Mouse (Mus musculus) olfactory bulb, adult 2 months (tissue): Measurements from ENCODE around the gene Det1. TPM values are rescaled to one million over a fixed set of nuclear protein-coding genes. Genes with fewer than 3 reads are reported as not detected.

Experiments
- H3K27ac ChIP-seq: fragments of 200-500 bp; 2 replicates; pipeline ENCODE4 v1.5.1; 2012; ENCODE audit warnings: low read depth, low read length; ENCODE audit not compliant: insufficient read depth
- H3K4me1 ChIP-seq: fragments of 200-500 bp; 2 replicates; pipeline ENCODE4 v1.6.1; 2012; ENCODE audit warnings: low read length; ENCODE audit not compliant: control insufficient read depth, insufficient read depth
- H3K4me3 ChIP-seq: fragments of 200-500 bp; 2 replicates; pipeline ENCODE4 v1.5.1; 2012; ENCODE audit warnings: mild to moderate bottlenecking, low read depth, low read length, moderate library complexity; ENCODE audit not compliant: insufficient read depth
- CTCF ChIP-seq: fragments of 200-500 bp; IDR thresholded peaks from 2 replicates; pipeline ENCODE4 v1.5.1; 2012; ENCODE audit warnings: low read depth, mild to moderate bottlenecking, low read length, moderate library complexity; ENCODE audit not compliant: insufficient read depth
- POLR2A ChIP-seq: fragments of 200-500 bp; IDR thresholded peaks from 2 replicates; pipeline ENCODE4 v1.6.1; 2012; ENCODE audit warnings: mild to moderate bottlenecking, low read depth, low read length, moderate library complexity; ENCODE audit not compliant: insufficient read depth
- WGBS: fragments of 180-500 bp; shearing (Covaris S2); methylation state at CpG from one replicate; pipeline ENCODE4 v1.1.7; 2018; 5-methylcytosine and 5-hydroxymethylcytosine counted together
- polyA plus RNA-seq: library from polyadenylated mRNA; stranded (reverse); fragments of >200 nt; gene quantifications from 2 replicates; pipeline ENCODE4 v1.2.4, GENCODE M21; 2012; ENCODE audit warnings: low replicate concordance; ENCODE audit not compliant: missing spikeins, insufficient read depth, insufficient read length

The Det1 gene
- polyA plus RNA-seq, 1 experiment = not detected

DNA sequence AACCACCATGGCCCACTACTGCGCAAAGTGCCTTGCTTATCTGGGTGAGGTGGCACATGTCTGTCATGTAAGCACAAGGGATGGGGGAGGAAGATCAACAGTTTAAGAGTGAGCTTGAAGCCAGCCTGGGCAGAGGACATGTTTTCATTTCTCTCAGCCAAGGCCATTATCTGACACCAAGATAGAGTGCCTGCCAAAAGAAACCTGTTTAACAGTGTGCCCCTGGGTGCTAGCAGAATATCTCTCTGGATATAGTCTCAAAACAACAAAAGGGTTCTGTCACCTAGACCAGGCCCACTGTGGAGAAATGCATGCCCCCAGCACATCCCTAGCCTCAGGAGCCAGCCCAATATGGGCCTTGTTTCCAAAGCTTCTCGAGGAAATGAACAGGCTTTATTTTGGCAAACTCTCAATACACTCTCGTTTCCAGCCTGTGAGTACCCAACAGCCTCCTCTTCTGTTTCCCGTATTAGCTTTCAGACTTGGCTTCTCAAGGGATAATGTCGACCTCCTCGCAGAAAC lies 52.4 kb downstream of the Det1 start:
- TF ChIP-seq POLR2A (no peak), CTCF (no peak)
- WGBS = 52% methylated on average over 6 of the region's 6 CpGs
- Histone ChIP-seq H3K27ac (no peak overlapping the region), H3K4me1 (no peaks in the 10 kb centered on the region; the same call in 1 of the 2 replicates), H3K4me3 (no peak overlapping the region)

GRCm38 (mm10) chr7:78793895-78794570 lies 53.0 kb downstream of the Det1 start:
- H3K27ac ChIP-seq = no peak overlapping the region
- H3K4me3 ChIP-seq = no peak overlapping the region
- no peaks in the 10 kb centered on the region; the same call in 1 of the 2 replicates for H3K4me1 ChIP-seq
- whole genome bisulfite sequencing = 91% methylated on average over 13 of the region's 13 CpGs
- TF ChIP-seq CTCF (no peak), POLR2A (no peak)

- no peak overlapping the region for H3K27ac ChIP-seq
- no peak overlapping the region for H3K4me3 ChIP-seq
- 78% methylated on average over 15 of the region's 15 CpGs for WGBS
- TF ChIP-seq POLR2A = no peak
- no peak for TF ChIP-seq CTCF
- no peaks in the 10 kb centered on the region for H3K4me1 ChIP-seq
These were observed 55.5 kb downstream of the Det1 start for GRCm38 (mm10) chr7:78791359-78792222.

GRCm38 (mm10) chr7:78787793-78788380 lies 59.2 kb downstream of the Det1 start:
- H3K4me3 ChIP-seq = no peak overlapping the region
- TF ChIP-seq POLR2A (no peak), CTCF (no peak)
- 0 out of 2 replicates have a peak, but pooled peaks cover 2% of the 10 kb centered on the region for H3K4me1 ChIP-seq
- H3K27ac ChIP-seq = no peak overlapping the region
- 90% methylated on average over 12 of the region's 12 CpGs for WGBS

GRCm38 (mm10) chr7:78785906-78786305 lies 61.2 kb downstream of the Det1 start:
- Histone ChIP-seq H3K4me1 (0 out of 2 replicates have a peak, but pooled peaks cover 2% of the 10 kb centered on the region), H3K4me3 (no peak overlapping the region), H3K27ac (no peak overlapping the region)
- 69% methylated on average over 5 of the region's 5 CpGs for WGBS
- TF ChIP-seq POLR2A = no peak
- no peak for TF ChIP-seq CTCF

DNA sequence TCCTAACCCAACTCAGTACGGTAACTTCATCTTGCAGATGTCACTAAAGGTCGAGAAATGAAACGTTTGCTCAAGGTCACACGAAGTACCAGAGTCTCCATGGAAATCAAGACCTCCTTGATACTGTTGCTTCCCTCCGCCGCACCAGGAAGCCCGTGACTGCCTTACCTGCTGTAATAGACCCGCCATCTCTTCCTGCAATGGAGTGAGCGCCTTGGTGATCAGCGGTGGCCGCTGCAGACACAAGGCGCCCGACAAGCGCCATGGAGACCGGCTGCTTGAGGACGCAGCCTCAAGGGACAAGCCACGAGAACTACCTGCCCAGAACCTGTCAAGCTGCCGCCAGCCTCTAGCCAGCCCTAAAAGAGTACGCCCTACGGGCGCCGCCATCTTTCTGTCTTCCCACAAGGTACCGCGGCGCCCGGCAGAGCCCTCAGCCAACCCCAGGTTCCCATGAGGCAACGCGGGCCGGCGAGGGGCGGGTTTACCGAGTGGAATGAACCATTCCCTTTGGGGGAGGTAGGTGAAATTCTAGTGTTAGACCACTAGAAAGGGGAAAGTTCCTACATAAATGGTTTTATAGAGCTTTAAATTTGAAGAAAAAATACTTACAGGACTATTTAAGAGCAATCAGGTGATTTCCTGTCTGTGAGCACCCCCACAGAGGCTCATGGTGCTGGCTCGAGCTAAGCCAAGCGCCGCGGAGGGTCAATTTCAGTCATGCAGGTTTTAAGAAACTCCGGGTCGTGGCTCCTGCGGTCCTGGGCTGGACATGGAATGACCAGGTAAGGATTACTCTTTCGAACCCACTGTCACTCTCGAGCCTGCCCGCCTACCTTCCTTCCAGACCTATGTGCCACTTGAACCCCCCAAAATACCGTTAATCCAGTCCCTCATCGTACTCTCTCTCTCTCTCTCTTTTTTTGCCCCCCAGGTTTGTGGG lies 64.2 kb downstream of the Det1 start, which contains the start of the genes Mrps11 and Mrpl46:
TSS of gene Mrps11 (plus strand) at position 481 of the 943 bp plus-strand sequence.
TSS of gene Mrpl46 (minus strand) at position 893 of the 943 bp plus-strand sequence.
- no peak within 1 kb of the TSS for H3K27ac ChIP-seq

GRCm38 (mm10) chr7:78778741-78779140 lies 68.3 kb downstream of the Det1 start:
- H3K27ac ChIP-seq = no peak overlapping the region
- 94% methylated on average over 5 of the region's 5 CpGs for WGBS
- no peaks in the 10 kb centered on the region for H3K4me1 ChIP-seq
- no peak overlapping the region for H3K4me3 ChIP-seq
- TF ChIP-seq POLR2A (no peak), CTCF (no peak)

More for the DNA sequence above, 64.2 kb downstream of the Det1 start, which contains the start of the genes Mrps11 and Mrpl46:
- WGBS = under 1% methylated on average over 44 of the region's 44 CpGs
- H3K4me1 ChIP-seq = 0 out of 2 replicates have a peak, but pooled peaks cover 2% of the 10 kb centered on the region
- H3K4me3 ChIP-seq = peak within 1 kb of the TSS; percentile 83
- TF ChIP-seq POLR2A (peak; percentile 42), CTCF (no peak)

Other genes starting within 250 kb of the Det1 start
- gene Ntrk3, start 109.3 kb downstream of the Det1 start, polyA plus RNA-seq = 50.1 TPM in 1 of 2 replicates, not detected in the other
- gene Mrps11, start 64.1 kb downstream of the Det1 start, polyA plus RNA-seq = not detected in 2 replicates
- not detected in 2 replicates for gene Mrpl46, start 63.7 kb downstream of the Det1 start, polyA plus RNA-seq
- gene Aen, start 48.6 kb upstream of the Det1 start, polyA plus RNA-seq = not detected in 2 replicates
- gene Isg20, start 66.2 kb upstream of the Det1 start, polyA plus RNA-seq = not detected in 2 replicates
- gene Acan, start 206.2 kb upstream of the Det1 start, polyA plus RNA-seq = not detected in 2 replicates